Comparison of ENCODE assay signal across 24 mouse cellular contexts in the genomic region with DNA sequence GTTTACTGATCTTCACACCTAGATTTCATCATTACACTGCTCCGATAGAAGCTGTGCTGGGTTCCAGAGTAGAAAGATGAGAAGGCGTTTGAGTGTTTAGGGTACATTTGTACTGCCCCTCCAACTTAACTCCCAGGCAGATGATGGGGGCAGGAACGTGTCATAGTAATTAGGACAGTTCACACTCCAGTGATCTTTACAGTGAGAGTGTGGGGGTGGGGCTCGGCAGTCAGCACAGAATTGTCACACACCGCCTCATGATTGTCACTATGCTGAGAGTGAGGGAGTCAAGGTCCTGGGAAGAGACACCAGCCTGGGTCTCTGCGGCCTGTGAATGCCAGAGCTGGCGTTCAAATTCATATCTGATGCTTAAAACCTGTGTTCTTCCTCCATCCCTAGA.
DNase-seq lines count a peak whose midpoint lies in the region; ATAC-seq and TF ChIP-seq lines count a peak whose summit lies in the region.
"Had no signal": no experiment of that assay in that cellular context is flagged by ENCODE, and none has a peak within 500 bp of the region (broad histone marks: within the 10 kb centered on the region; RNA-seq: fewer than 3 reads in every experiment).

No protein-coding gene starts in this region.

- DNase-seq in forebrain, embryonic 11.5 days (ENCODE audit: low spot score) = peak; percentile 47
- no peak for DNase-seq in kidney, adult 2 months
- peak; percentile 57 for DNase-seq in retina, embryonic 14.5 days (ENCODE audit: low spot score)
- no peak for DNase-seq in limb, embryonic 10.5 days (ENCODE audit: low spot score)
- DNase-seq: adrenal gland, adult 2 months; adrenal gland, postnatal 14 days; B cell, adult 2 months; cerebellum, adult 11 months; cerebellum, adult 2 months; cerebellum, adult 9-11 months; cerebellum, postnatal 25 days; forebrain, postnatal 0 days; gastrocnemius, adult 2 months; gastrocnemius, postnatal 14 days; heart, adult 11 months had no signal

- TF ChIP-seq POLR2A in kidney, adult 2 months (IDR thresholded peaks at IDR 0.05; ENCODE audit: low read depth, low read length) = no peak

- no peak overlapping the region for H3K9ac ChIP-seq in forebrain, embryonic 11.5 days (ENCODE audit: low read length)
- no peak overlapping the region for H3K9ac ChIP-seq in forebrain, embryonic 15.5 days (replicated peaks)
- H3K9ac ChIP-seq in kidney, embryonic 15.5 days = no peak overlapping the region
- H3K9ac ChIP-seq: embryonic facial prominence, embryonic 12.5 days; embryonic facial prominence, embryonic 15.5 days; forebrain, postnatal 0 days; hindbrain, embryonic 12.5 days; hindbrain, embryonic 15.5 days had no signal

- H3K27ac ChIP-seq in forebrain, embryonic 11.5 days (ENCODE audit: low read depth, low read length) = no peak overlapping the region
- no peak overlapping the region for H3K27ac ChIP-seq in forebrain, embryonic 15.5 days (replicated peaks)
- H3K27ac ChIP-seq in kidney, embryonic 15.5 days = 0 out of 2 replicates have a peak overlapping the region, but pooled peaks have one; percentile 22
- H3K27ac ChIP-seq in kidney, adult 2 months (ENCODE audit: insufficient read depth, low read depth, low read length) = no peak overlapping the region
- H3K27ac ChIP-seq in limb, embryonic 10.5 days = no peak overlapping the region
- H3K27ac ChIP-seq: embryonic facial prominence, embryonic 12.5 days; embryonic facial prominence, embryonic 15.5 days; gastrocnemius, adult 2 months; hindbrain, embryonic 12.5 days; hindbrain, embryonic 15.5 days had no signal

- H3K4me2 ChIP-seq in forebrain, embryonic 11.5 days (ENCODE audit: low read depth, low read length, severe bottlenecking) = no peak overlapping the region
- no peak overlapping the region for H3K4me2 ChIP-seq in forebrain, embryonic 15.5 days (replicated peaks)
- H3K4me2 ChIP-seq in kidney, embryonic 15.5 days = no peak overlapping the region
- H3K4me2 ChIP-seq: embryonic facial prominence, embryonic 12.5 days; embryonic facial prominence, embryonic 15.5 days; heart, embryonic 11.5 days; hindbrain, embryonic 12.5 days; hindbrain, embryonic 15.5 days had no signal

- H3K36me3 ChIP-seq in forebrain, embryonic 11.5 days (ENCODE audit: control insufficient read depth, insufficient read depth, low read length) = no peaks in the 10 kb centered on the region
- H3K36me3 ChIP-seq in forebrain, embryonic 15.5 days = no peaks in the 10 kb centered on the region
- H3K36me3 ChIP-seq in kidney, embryonic 15.5 days = no peaks in the 10 kb centered on the region
- H3K36me3 ChIP-seq in kidney, adult 2 months (ENCODE audit: control insufficient read depth, insufficient read depth, low read length) = no peaks in the 10 kb centered on the region
- no peaks in the 10 kb centered on the region for H3K36me3 ChIP-seq in limb, embryonic 10.5 days
- H3K36me3 ChIP-seq: embryonic facial prominence, embryonic 12.5 days; embryonic facial prominence, embryonic 15.5 days; G1E; hindbrain, embryonic 12.5 days; hindbrain, embryonic 15.5 days had no signal

- no peaks in the 10 kb centered on the region for H3K27me3 ChIP-seq in forebrain, embryonic 11.5 days (ENCODE audit: control insufficient read depth, insufficient read depth, low read length)
- H3K27me3 ChIP-seq in forebrain, embryonic 15.5 days = no peaks in the 10 kb centered on the region
- peaks cover 2% of the 10 kb centered on the region; the same call in 1 of the 2 replicates for H3K27me3 ChIP-seq in kidney, embryonic 15.5 days
- H3K27me3 ChIP-seq in kidney, adult 2 months (replicated peaks; ENCODE audit: control insufficient read depth, insufficient read depth, low read length) = no peaks in the 10 kb centered on the region
- H3K27me3 ChIP-seq in limb, embryonic 10.5 days (ENCODE audit: low read depth, poor library complexity, severe bottlenecking) = no peaks in the 10 kb centered on the region
- H3K27me3 ChIP-seq: embryonic facial prominence, embryonic 12.5 days; embryonic facial prominence, embryonic 15.5 days; hindbrain, embryonic 12.5 days; hindbrain, embryonic 15.5 days had no signal

- 73% methylated on average over 7 of the region's 7 CpGs for WGBS in forebrain, embryonic 11.5 days
- 49% methylated on average over 7 of the region's 7 CpGs for WGBS in forebrain, embryonic 15.5 days
- WGBS in kidney, embryonic 15.5 days = 24% methylated on average over 7 of the region's 7 CpGs
- 38% methylated on average over 7 of the region's 7 CpGs for WGBS in kidney, adult 2 months
- WGBS in limb, embryonic 10.5 days = 45% methylated on average over 7 of the region's 7 CpGs

- H3K9me3 ChIP-seq in forebrain, embryonic 11.5 days (ENCODE audit: control insufficient read depth, low read length) = no peaks in the 10 kb centered on the region
- H3K9me3 ChIP-seq in forebrain, embryonic 15.5 days = no peaks in the 10 kb centered on the region
- H3K9me3 ChIP-seq in kidney, embryonic 15.5 days (replicated peaks) = no peaks in the 10 kb centered on the region
- H3K9me3 ChIP-seq in limb, embryonic 10.5 days (replicated peaks) = no peaks in the 10 kb centered on the region
- H3K9me3 ChIP-seq: embryonic facial prominence, embryonic 12.5 days; embryonic facial prominence, embryonic 15.5 days; G1E; hindbrain, embryonic 12.5 days; hindbrain, embryonic 15.5 days had no signal

- no peak overlapping the region for H3K4me3 ChIP-seq in forebrain, embryonic 11.5 days (ENCODE audit: low read depth, low read length)
- no peak overlapping the region for H3K4me3 ChIP-seq in forebrain, embryonic 15.5 days
- no peak overlapping the region for H3K4me3 ChIP-seq in kidney, embryonic 15.5 days (replicated peaks)
- no peak overlapping the region for H3K4me3 ChIP-seq in kidney, adult 2 months (ENCODE audit: insufficient read depth, low read depth, low read length)
- H3K4me3 ChIP-seq in limb, embryonic 10.5 days = no peak overlapping the region
- H3K4me3 ChIP-seq: embryonic facial prominence, embryonic 12.5 days; embryonic facial prominence, embryonic 15.5 days; gastrocnemius, adult 2 months; hindbrain, embryonic 12.5 days; hindbrain, embryonic 15.5 days had no signal

- H3K4me1 ChIP-seq in forebrain, embryonic 11.5 days (replicated peaks; ENCODE audit: control insufficient read depth, insufficient read depth, low read length) = 0 out of 2 replicates have a peak, but pooled peaks cover 2% of the 10 kb centered on the region
- H3K4me1 ChIP-seq in forebrain, embryonic 15.5 days = peaks cover 6% of the 10 kb centered on the region; the same call in 1 of the 2 replicates
- H3K4me1 ChIP-seq in kidney, embryonic 15.5 days = peaks cover 7% of the 10 kb centered on the region; the same call in 1 of the 2 replicates
- no peaks in the 10 kb centered on the region for H3K4me1 ChIP-seq in kidney, adult 2 months (ENCODE audit: control insufficient read depth, insufficient read depth, low read length)
- H3K4me1 ChIP-seq in limb, embryonic 10.5 days = peaks cover 5% of the 10 kb centered on the region

- no peak for TF ChIP-seq CTCF in kidney, adult 2 months (conservative IDR thresholded peaks at IDR 0.05; ENCODE audit: insufficient read depth, insufficient read length, low read depth, low read length)

- ATAC-seq in forebrain, embryonic 11.5 days (replicated peaks; ENCODE audit: low FRiP score) = no peak
- no peak for ATAC-seq in forebrain, embryonic 15.5 days (replicated peaks)
- peak; percentile 67 for ATAC-seq in kidney, embryonic 15.5 days (replicated peaks; ENCODE audit: low FRiP score)
- ATAC-seq: forebrain, postnatal 0 days; Patski had no signal

Comparison
In these comparisons a context has a peak if more than half of its experiments do, and no peak if none do; other contexts are left out.
1. DNase-seq: peak in forebrain, embryonic 11.5 days (single experiment) and retina, embryonic 14.5 days (single experiment); none in kidney, adult 2 months (single experiment) and limb, embryonic 10.5 days (single experiment).